ENCODE assay signal across 8 mouse cellular contexts in genomic region chr13:76681286-76681685, GRCm38 (mm10).
A peak's percentile ranks its signal among the peaks of the same experiment; 100 is the strongest.
DNase-seq lines count a peak whose midpoint lies in the region; TF ChIP-seq lines count a peak whose summit lies in the region.

No protein-coding gene starts in this region.

- no peak overlapping the region for H3K27ac ChIP-seq in ES-E14 (ENCODE audit: insufficient read depth, low read depth, low read length, poor library complexity, severe bottlenecking)

- no peak overlapping the region for H3K4me3 ChIP-seq in ES-E14 (ENCODE audit: insufficient read depth in 1 of 2, low read depth in 1 of 2, low read length in 2 of 2, poor library complexity in 1 of 2, severe bottlenecking in 1 of 2)

- H3K4me1 ChIP-seq in ES-E14 (ENCODE audit: control insufficient read depth in 2 of 2, insufficient read depth in 2 of 2, low read length in 2 of 2, poor library complexity in 1 of 2), result no peaks in the 10 kb centered on the region

- H3K36me3 ChIP-seq in ES-E14 (ENCODE audit: control insufficient read depth, insufficient read depth, low read length, poor library complexity, severe bottlenecking), result no peaks in the 10 kb centered on the region

- H3K9ac ChIP-seq in ES-E14 (ENCODE audit: insufficient read depth, low read depth, low read length, poor library complexity, severe bottlenecking), result no peak overlapping the region

- peak; percentile 12 for DNase-seq in kidney, adult 9 months
- DNase-seq in kidney, postnatal 36 days, result no peak
- DNase-seq in ES-E14 (ENCODE audit: low read depth, low spot score), result no peak
- DNase-seq in c-Kit-positive CD71-positive TER-119-positive erythroid progenitor cells, embryonic 14.5 days (ENCODE audit: low spot score), result peak; percentile 9
- DNase-seq in lung, postnatal 36 days, result peak; percentile 10
- DNase-seq in spleen, postnatal 36 days (ENCODE audit: low spot score in 2 of 2), result no peak
- DNase-seq in adrenal gland, postnatal 14 days, result no peak
- DNase-seq in spleen, adult 12 weeks (ENCODE audit: low spot score), result no peak

- in situ Hi-C loops in ES-E14 (cut with MboI; ENCODE audit: low sequenced_read_pairs in 2 of 2, unreplicated experiment in 2 of 2), result loop anchor here in 1 of 2 experiments (10.0 kb wide), 1 partner anchor 266 kb away; no protein-coding TSS in a partner anchor

- H3K9me3 ChIP-seq in ES-E14 (ENCODE audit: control insufficient read depth, insufficient read depth, low read depth, low read length), result no peaks in the 10 kb centered on the region

TF ChIP-seq in ES-E14, 5 proteins besides CTCF, POLR2A, EP300 and RAD21:
- TF ChIP-seq CHD2 (IDR thresholded peaks at IDR 0.05; ENCODE audit: low read depth, low read length) (no peak), ZC3H11A (IDR thresholded peaks at IDR 0.05; ENCODE audit: borderline replicate concordance, low read depth, low read length) (peak; percentile 46; the same call in 1 of the 2 replicates), HCFC1 (IDR thresholded peaks at IDR 0.05; ENCODE audit: borderline replicate concordance, insufficient read depth, low read length) (no peak)
TF ChIP-seq in ES-E14: peak in this region for 1.

Comparison
In these comparisons a context has a peak if more than half of its experiments do, and no peak if none do; other contexts are left out.
1. DNase-seq: peak in kidney, adult 9 months (single experiment), c-Kit-positive CD71-positive TER-119-positive erythroid progenitor cells, embryonic 14.5 days (single experiment) and lung, postnatal 36 days (single experiment); none in kidney, postnatal 36 days (0 of 2), ES-E14 (single experiment), spleen, postnatal 36 days (0 of 2), adrenal gland, postnatal 14 days (single experiment) and spleen, adult 12 weeks (single experiment).